Mouse (Mus musculus) E14TG2a.4 (cell line): ENCODE results near the gene Syt3.

Experiments
- H3K27me3 ChIP-seq: 2 replicates; pipeline ENCODE4 v1.6.1; 2014; ENCODE audit warnings: low read length, control low read depth; ENCODE audit not compliant: insufficient read depth
- H3K36me3 ChIP-seq: 2 replicates; pipeline ENCODE4 v1.6.1; 2014; ENCODE audit warnings: low read length, control low read depth; ENCODE audit not compliant: insufficient read depth
- H3K4me1 ChIP-seq: replicated peaks from 2 replicates; pipeline ENCODE4 v1.6.1; 2014; ENCODE audit warnings: low read depth, low read length, control low read depth
- H3K4me3 ChIP-seq: replicated peaks from 2 replicates; pipeline ENCODE4 v1.5.1; 2014; ENCODE audit warnings: mild to moderate bottlenecking, low read length
- H3K9me3 ChIP-seq: 2 replicates; pipeline ENCODE4 v1.6.1; 2014; ENCODE audit warnings: low read length, control low read depth
- CTCF ChIP-seq: conservative IDR thresholded peaks from 2 replicates; pipeline ENCODE4 v1.5.1; 2014; ENCODE audit warnings: low read length
- NANOG ChIP-seq: IDR thresholded peaks from 2 replicates; pipeline ENCODE4 v1.6.1; 2014; ENCODE audit warnings: borderline replicate concordance, low read length, mixed read lengths
- POU5F1 ChIP-seq: IDR thresholded peaks from 2 replicates; pipeline ENCODE4 v1.6.1; 2014; ENCODE audit warnings: low read length, borderline replicate concordance

Gene Syt3

GRCm38 (mm10) chr7:44427666-44428065 is 43.8 kb downstream of the Syt3 start:
- H3K9me3 ChIP-seq, result no peaks in the 10 kb centered on the region
- no peaks in the 10 kb centered on the region for H3K36me3 ChIP-seq
- peak overlapping the region; percentile 66 for H3K4me3 ChIP-seq
- TF ChIP-seq CTCF, result no peak
- no peak for TF ChIP-seq NANOG
- TF ChIP-seq POU5F1, result no peak
- peaks cover 45% of the 10 kb centered on the region for H3K4me1 ChIP-seq
- peaks cover 77% of the 10 kb centered on the region for H3K27me3 ChIP-seq

GRCm38 (mm10) chr7:44428171-44428950 is 44.5 kb downstream of the Syt3 start:
- Histone ChIP-seq H3K4me1 (peaks cover 47% of the 10 kb centered on the region), H3K9me3 (no peaks in the 10 kb centered on the region), H3K4me3 (peak overlapping the region; percentile 66), H3K27me3 (peaks cover 71% of the 10 kb centered on the region), H3K36me3 (no peaks in the 10 kb centered on the region)
- TF ChIP-seq POU5F1, result no peak
- TF ChIP-seq NANOG, result no peak
- TF ChIP-seq CTCF, result no peak

- peak within 1 kb of the TSS; percentile 81 for H3K4me3 ChIP-seq
These were observed 45.1 kb downstream of the Syt3 start, which contains the start of gene Lrrc4b for GRCm38 (mm10) chr7:44428968-44429521. Gene Lrrc4b, plus strand, starts transcription at chr7:44429018.

GRCm38 (mm10) chr7:44429534-44430488 is 45.9 kb downstream of the Syt3 start:
- Histone ChIP-seq H3K36me3 (no peaks in the 10 kb centered on the region), H3K9me3 (no peaks in the 10 kb centered on the region), H3K4me1 (peaks cover 54% of the 10 kb centered on the region), H3K4me3 (peak overlapping the region; percentile 81), H3K27me3 (peaks cover 69% of the 10 kb centered on the region)
- TF ChIP-seq POU5F1 (no peak), CTCF (no peak), NANOG (no peak)

More at GRCm38 (mm10) chr7:44428968-44429521, 45.1 kb downstream of the Syt3 start, which contains the start of gene Lrrc4b:
- peaks cover 68% of the 10 kb centered on the region for H3K27me3 ChIP-seq
- TF ChIP-seq CTCF (no peak), NANOG (no peak), POU5F1 (no peak)
- peaks cover 52% of the 10 kb centered on the region for H3K4me1 ChIP-seq
- no peaks in the 10 kb centered on the region for H3K9me3 ChIP-seq
- no peaks in the 10 kb centered on the region for H3K36me3 ChIP-seq

GRCm38 (mm10) chr7:44432550-44432949 is 48.6 kb downstream of the Syt3 start:
- TF ChIP-seq CTCF (no peak), POU5F1 (no peak), NANOG (no peak)
- Histone ChIP-seq H3K4me3 (no peak overlapping the region), H3K4me1 (peaks cover 44% of the 10 kb centered on the region), H3K9me3 (no peaks in the 10 kb centered on the region), H3K36me3 (no peaks in the 10 kb centered on the region), H3K27me3 (peaks cover 60% of the 10 kb centered on the region)

GRCm38 (mm10) chr7:44433371-44433770 is 49.5 kb downstream of the Syt3 start:
- TF ChIP-seq POU5F1 (no peak), NANOG (no peak), CTCF (no peak)
- H3K36me3 ChIP-seq, result no peaks in the 10 kb centered on the region

GRCm38 (mm10) chr7:44434089-44434488 is 50.2 kb downstream of the Syt3 start:
- peaks cover 35% of the 10 kb centered on the region for H3K4me1 ChIP-seq
- no peaks in the 10 kb centered on the region for H3K36me3 ChIP-seq
- no peaks in the 10 kb centered on the region for H3K9me3 ChIP-seq
- peaks cover 57% of the 10 kb centered on the region for H3K27me3 ChIP-seq
- TF ChIP-seq NANOG, result no peak
- TF ChIP-seq CTCF, result no peak
- TF ChIP-seq POU5F1, result no peak
- no peak overlapping the region for H3K4me3 ChIP-seq

More at GRCm38 (mm10) chr7:44433371-44433770, 49.5 kb downstream of the Syt3 start:
- Histone ChIP-seq H3K27me3 (peaks cover 59% of the 10 kb centered on the region), H3K4me3 (no peak overlapping the region), H3K4me1 (peaks cover 35% of the 10 kb centered on the region), H3K9me3 (no peaks in the 10 kb centered on the region)

GRCm38 (mm10) chr7:44435796-44436195 is 51.9 kb downstream of the Syt3 start:
- no peak for TF ChIP-seq CTCF
- no peak for TF ChIP-seq POU5F1
- no peak for TF ChIP-seq NANOG
- no peaks in the 10 kb centered on the region for H3K9me3 ChIP-seq
- H3K36me3 ChIP-seq, result no peaks in the 10 kb centered on the region
- no peak overlapping the region for H3K4me3 ChIP-seq
- peaks cover 57% of the 10 kb centered on the region for H3K27me3 ChIP-seq
- H3K4me1 ChIP-seq, result peaks cover 23% of the 10 kb centered on the region
